Mouse (Mus musculus) heart, postnatal 0 days (tissue): ENCODE measurements around the gene Gm28053.

ENCODE experiments used
- CTCF ChIP-seq: IDR thresholded peaks from 2 replicates; pipeline ENCODE4 v1.5.1; 2016; ENCODE audit warnings: antibody characterized with exemption, control low read depth, low read depth
- EP300 ChIP-seq: IDR thresholded peaks from 2 replicates; pipeline ENCODE4 v1.6.1; 2016; ENCODE audit warnings: antibody characterized with exemption, low read depth

GRCm38 (mm10) chr6:48704146-48704545 is 14.3 kb upstream of the Gm28053 start:
- no peak for TF ChIP-seq CTCF
- no peak for TF ChIP-seq EP300
